Mouse (Mus musculus): ENCODE data around the gene Ccdc78. TPM values are rescaled to one million over a fixed set of nuclear protein-coding genes. Genes with fewer than 3 reads are reported as not detected.

The Ccdc78 gene
- polyA plus RNA-seq, 1 experiment: not detected

DNA sequence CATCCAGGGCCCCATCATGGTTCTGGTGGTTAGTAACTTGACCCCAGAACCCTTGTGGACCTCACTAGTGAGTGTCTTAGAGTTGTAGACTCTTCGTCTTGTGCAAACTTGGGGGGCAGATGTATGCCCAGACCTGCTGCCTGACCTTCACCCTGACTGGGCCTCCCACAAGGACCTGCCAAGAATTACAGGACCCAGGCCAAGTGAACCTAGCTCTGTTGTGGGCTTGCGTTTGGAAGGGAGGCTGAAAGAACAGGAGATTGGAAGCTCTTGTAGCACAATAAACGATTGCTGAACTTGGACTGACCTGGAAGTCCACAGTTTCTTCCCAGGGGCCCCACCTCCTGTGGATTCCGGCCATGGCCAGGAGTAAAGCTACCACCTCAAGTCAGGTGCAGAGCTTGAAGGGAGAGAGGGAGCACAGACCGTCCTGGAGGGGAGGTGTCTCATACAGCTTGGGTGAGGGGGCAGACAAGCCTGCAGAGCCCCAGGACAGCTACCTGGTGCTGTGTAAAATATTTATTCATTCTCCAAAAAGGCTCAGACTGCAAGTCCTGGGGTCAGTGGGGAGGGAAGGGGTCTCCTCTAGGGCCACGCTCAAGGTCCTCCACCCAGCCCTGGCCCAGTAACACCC lies 47.7 kb downstream of the Ccdc78 start:
- peak overlapping the region; percentile 81 for H3K4me3 ChIP-seq (replicated peaks)
- no peaks in the 10 kb centered on the region for H3K27me3 ChIP-seq (ENCODE audit: control insufficient read depth)
- TF ChIP-seq GATA1 (IDR thresholded peaks at IDR 0.05; ENCODE audit: low read length) (no peak), TAL1 (IDR thresholded peaks at IDR 0.05; ENCODE audit: low read length) (no peak)
- H3K9me3 ChIP-seq (ENCODE audit: control insufficient read depth, low read length): no peaks in the 10 kb centered on the region
- H3K36me3 ChIP-seq (ENCODE audit: control insufficient read depth): peaks cover 71% of the 10 kb centered on the region
- peaks cover 92% of the 10 kb centered on the region for H3K4me1 ChIP-seq (ENCODE audit: control insufficient read depth)

DNA sequence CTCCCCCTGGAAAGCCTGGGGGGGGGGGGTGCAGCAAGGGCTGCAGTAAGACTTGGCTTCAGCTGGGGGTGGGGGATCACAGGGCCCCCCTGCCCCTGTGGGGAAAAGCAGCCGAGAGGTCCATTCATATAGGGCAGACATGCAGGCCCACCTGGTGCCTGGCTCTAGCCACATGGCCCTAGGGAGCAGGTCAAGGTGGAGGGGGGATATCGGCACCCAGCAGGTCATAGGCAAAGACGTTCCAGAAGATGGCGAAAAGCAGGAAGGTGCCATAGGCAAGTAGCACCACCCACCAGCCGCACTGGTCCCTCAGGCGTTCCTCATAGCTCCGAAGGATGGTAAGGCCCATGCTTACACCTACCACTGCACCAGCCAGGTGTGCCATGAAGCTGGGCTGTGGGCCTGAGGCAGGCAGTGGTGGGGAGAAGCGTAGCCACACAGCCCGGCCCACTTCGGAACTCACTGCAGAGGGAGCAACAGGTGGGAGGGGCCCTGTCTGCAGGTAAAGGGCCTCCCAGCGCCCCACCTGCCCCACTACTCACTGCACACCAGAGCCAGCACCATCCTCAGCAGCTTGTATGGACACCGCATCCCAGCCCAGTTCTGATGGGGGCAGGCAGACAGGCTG lies 48.3 kb downstream of the Ccdc78 start:
- H3K9me3 ChIP-seq (ENCODE audit: control insufficient read depth, low read length): no peaks in the 10 kb centered on the region
- TF ChIP-seq GATA1 (IDR thresholded peaks at IDR 0.05; ENCODE audit: low read length): no peak
- no peak for TF ChIP-seq TAL1 (IDR thresholded peaks at IDR 0.05; ENCODE audit: low read length)
- H3K4me3 ChIP-seq (replicated peaks): peak overlapping the region; percentile 81
- peaks cover 91% of the 10 kb centered on the region for H3K4me1 ChIP-seq (ENCODE audit: control insufficient read depth)
- H3K36me3 ChIP-seq (ENCODE audit: control insufficient read depth): peaks cover 71% of the 10 kb centered on the region
- no peaks in the 10 kb centered on the region for H3K27me3 ChIP-seq (ENCODE audit: control insufficient read depth)

DNA sequence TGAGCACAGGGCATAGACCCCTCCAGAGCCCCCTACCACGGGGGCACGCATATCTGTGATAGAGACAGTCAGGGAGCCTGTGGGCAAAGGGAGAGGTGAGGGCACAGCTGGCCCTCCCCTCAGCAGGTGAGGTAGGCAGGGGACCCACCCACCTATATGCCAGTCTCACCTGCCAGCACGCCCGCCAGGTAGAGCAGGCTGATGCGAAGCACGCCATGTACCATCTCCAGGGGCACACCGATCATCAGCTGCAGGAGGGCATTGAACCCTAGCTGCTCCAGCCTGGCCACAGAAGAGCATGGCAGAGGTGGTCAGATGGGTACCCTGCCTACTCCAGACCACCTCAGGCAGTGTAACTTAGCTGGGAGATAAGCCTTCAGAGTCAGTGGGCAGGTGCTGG lies 48.9 kb downstream of the Ccdc78 start:
- Histone ChIP-seq H3K4me3 (replicated peaks) (no peak overlapping the region), H3K9me3 (ENCODE audit: control insufficient read depth, low read length) (no peaks in the 10 kb centered on the region), H3K4me1 (ENCODE audit: control insufficient read depth) (peaks cover 85% of the 10 kb centered on the region), H3K27me3 (ENCODE audit: control insufficient read depth) (no peaks in the 10 kb centered on the region), H3K36me3 (ENCODE audit: control insufficient read depth) (peaks cover 71% of the 10 kb centered on the region)
- TF ChIP-seq GATA1 (IDR thresholded peaks at IDR 0.05; ENCODE audit: low read length) (no peak), TAL1 (IDR thresholded peaks at IDR 0.05; ENCODE audit: low read length) (no peak)

- H3K9me3 ChIP-seq (ENCODE audit: control insufficient read depth, low read length): no peaks in the 10 kb centered on the region
- H3K4me3 ChIP-seq (replicated peaks): no peak overlapping the region
- H3K4me1 ChIP-seq (ENCODE audit: control insufficient read depth): peaks cover 84% of the 10 kb centered on the region
- peaks cover 71% of the 10 kb centered on the region for H3K36me3 ChIP-seq (ENCODE audit: control insufficient read depth)
- TF ChIP-seq TAL1 (IDR thresholded peaks at IDR 0.05; ENCODE audit: low read length): no peak
- TF ChIP-seq GATA1 (IDR thresholded peaks at IDR 0.05; ENCODE audit: low read length): no peak
- H3K27me3 ChIP-seq (ENCODE audit: control insufficient read depth): no peaks in the 10 kb centered on the region
These were observed 49.4 kb downstream of the Ccdc78 start for GRCm38 (mm10) chr17:25835816-25836215.

- TF ChIP-seq GATA1 (IDR thresholded peaks at IDR 0.05; ENCODE audit: low read length) (no peak), TAL1 (IDR thresholded peaks at IDR 0.05; ENCODE audit: low read length) (no peak)
These were observed 50.2 kb downstream of the Ccdc78 start for GRCm38 (mm10) chr17:25836397-25837075.

GRCm38 (mm10) chr17:25837076-25837410 lies 50.7 kb downstream of the Ccdc78 start, which contains the start of gene Rhbdl1:
TSS of gene Rhbdl1 (minus strand) at chr17:25837295.
- Histone ChIP-seq H3K36me3 (ENCODE audit: control insufficient read depth) (peaks cover 71% of the 10 kb centered on the region), H3K4me1 (ENCODE audit: control insufficient read depth) (peaks cover 81% of the 10 kb centered on the region), H3K27me3 (ENCODE audit: control insufficient read depth) (no peaks in the 10 kb centered on the region), H3K4me3 (replicated peaks) (peak within 1 kb of the TSS; percentile 39), H3K9me3 (ENCODE audit: control insufficient read depth, low read length) (no peaks in the 10 kb centered on the region)
- TF ChIP-seq GATA1 (IDR thresholded peaks at IDR 0.05; ENCODE audit: low read length): no peak
- no peak for TF ChIP-seq TAL1 (IDR thresholded peaks at IDR 0.05; ENCODE audit: low read length)

More at GRCm38 (mm10) chr17:25836397-25837075, 50.2 kb downstream of the Ccdc78 start:
- no peaks in the 10 kb centered on the region for H3K27me3 ChIP-seq (ENCODE audit: control insufficient read depth)
- H3K4me1 ChIP-seq (ENCODE audit: control insufficient read depth): peaks cover 82% of the 10 kb centered on the region
- peak overlapping the region; percentile 39 for H3K4me3 ChIP-seq (replicated peaks)
- H3K9me3 ChIP-seq (ENCODE audit: control insufficient read depth, low read length): no peaks in the 10 kb centered on the region
- H3K36me3 ChIP-seq (ENCODE audit: control insufficient read depth): peaks cover 71% of the 10 kb centered on the region

DNA sequence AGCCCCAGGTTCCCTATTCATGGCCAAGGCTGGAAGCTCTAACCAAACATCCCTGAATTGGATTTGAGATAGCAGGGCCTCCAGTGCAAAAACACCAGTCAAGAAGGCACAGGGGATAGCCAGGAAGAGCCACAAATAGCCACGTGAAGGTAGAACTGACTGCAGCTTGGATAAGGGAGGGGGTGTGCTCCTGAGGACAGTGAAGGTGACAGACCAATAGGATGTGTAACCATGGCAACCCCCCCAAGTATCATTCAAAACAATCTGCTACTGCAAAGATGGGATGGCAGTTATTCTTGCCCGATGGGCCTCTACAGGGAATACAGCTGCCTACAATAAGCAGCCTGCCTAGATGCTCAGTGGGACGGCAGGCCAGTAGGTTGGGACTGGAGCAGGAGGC lies 51.2 kb downstream of the Ccdc78 start:
- Histone ChIP-seq H3K27me3 (ENCODE audit: control insufficient read depth) (no peaks in the 10 kb centered on the region), H3K9me3 (ENCODE audit: control insufficient read depth, low read length) (no peaks in the 10 kb centered on the region), H3K4me1 (ENCODE audit: control insufficient read depth) (peaks cover 82% of the 10 kb centered on the region), H3K4me3 (replicated peaks) (no peak overlapping the region), H3K36me3 (ENCODE audit: control insufficient read depth) (peaks cover 76% of the 10 kb centered on the region)
- TF ChIP-seq TAL1 (IDR thresholded peaks at IDR 0.05; ENCODE audit: low read length): no peak
- TF ChIP-seq GATA1 (IDR thresholded peaks at IDR 0.05; ENCODE audit: low read length): no peak

GRCm38 (mm10) chr17:25838904-25839303 lies 52.5 kb downstream of the Ccdc78 start:
- Histone ChIP-seq H3K27me3 (ENCODE audit: control insufficient read depth) (no peaks in the 10 kb centered on the region), H3K4me3 (replicated peaks) (no peak overlapping the region), H3K36me3 (ENCODE audit: control insufficient read depth) (peaks cover 84% of the 10 kb centered on the region), H3K9me3 (ENCODE audit: control insufficient read depth, low read length) (no peaks in the 10 kb centered on the region), H3K4me1 (ENCODE audit: control insufficient read depth) (peaks cover 85% of the 10 kb centered on the region)
- no peak for TF ChIP-seq GATA1 (IDR thresholded peaks at IDR 0.05; ENCODE audit: low read length)
- TF ChIP-seq TAL1 (IDR thresholded peaks at IDR 0.05; ENCODE audit: low read length): no peak

All from erythroblast, embryonic 14.5 days (primary cell).